Mouse (Mus musculus) lung, embryonic 15.5 days (tissue): ENCODE results near the gene Gm36079. TPM values are rescaled to one million over a fixed set of nuclear protein-coding genes. Genes with fewer than 3 reads are reported as not detected.
"Not testable (repeated sequence)": the region's sequence is repeated elsewhere in the genome, so short reads cannot be mapped to it uniquely, and the experiment has no call there.

Source experiments
- ATAC-seq: fragments of 200-750 bp; cut with Nextera tagmentation; 2 replicates; pipeline ENCODE4 v1.8.0; 2017; ENCODE audit warnings: moderate number of reproducible peaks, borderline replicate concordance; ENCODE audit not compliant: low FRiP score, low TSS enrichment; ENCODE audit errors: extremely low read depth
- H3K27ac ChIP-seq: fragments of 300-500 bp; sonication (generic); 2 replicates; pipeline ENCODE4 v1.5.1; 2015; ENCODE audit warnings: moderate library complexity, mild to moderate bottlenecking, inconsistent platforms
- H3K27me3 ChIP-seq: fragments of 300-500 bp; sonication (generic); 2 replicates; pipeline ENCODE4 v1.6.1; 2015; ENCODE audit warnings: inconsistent platforms
- H3K36me3 ChIP-seq: fragments of 300-500 bp; sonication (generic); 2 replicates; pipeline ENCODE4 v1.6.1; 2015; ENCODE audit warnings: inconsistent platforms
- H3K4me1 ChIP-seq: fragments of 300-500 bp; sonication (generic); 2 replicates; pipeline ENCODE4 v1.6.1; 2015; ENCODE audit warnings: inconsistent platforms
- H3K4me2 ChIP-seq: fragments of 300-500 bp; sonication (generic); 2 replicates; pipeline ENCODE4 v1.6.1; 2015; ENCODE audit warnings: inconsistent platforms, mild to moderate bottlenecking, moderate library complexity
- H3K4me3 ChIP-seq: fragments of 300-500 bp; sonication (generic); 2 replicates; pipeline ENCODE4 v1.5.1; 2015; ENCODE audit warnings: mild to moderate bottlenecking, inconsistent platforms
- H3K9ac ChIP-seq: fragments of 300-500 bp; sonication (generic); 2 replicates; pipeline ENCODE4 v1.6.1; 2015; ENCODE audit warnings: inconsistent platforms
- H3K9me3 ChIP-seq: fragments of 300-500 bp; sonication (generic); 2 replicates; pipeline ENCODE4 v1.6.1; 2016; ENCODE audit warnings: inconsistent platforms
- WGBS: fragments of 180-500 bp; shearing (Covaris S2); methylation state at CpG from one replicate; pipeline ENCODE4 v1.1.7; 2015; 5-methylcytosine and 5-hydroxymethylcytosine counted together
- polyA plus RNA-seq: library from polyadenylated mRNA; unstranded; fragments of >200 nt; fragmentation: Nextera tagmentation; extraction: Ambion mirVana; gene quantifications from 2 replicates; pipeline ENCODE4 v1.2.1, GENCODE M21; 2015

The Gm36079 gene
- polyA plus RNA-seq: not detected in 2 replicates

- 2% methylated on average over 6 of the region's 17 CpGs for WGBS
- not testable (repeated sequence) for H3K4me1 ChIP-seq, H3K36me3 ChIP-seq, ATAC-seq, H3K4me2 ChIP-seq, H3K27ac ChIP-seq, H3K4me3 ChIP-seq, H3K9ac ChIP-seq, H3K9me3 ChIP-seq
- peaks cover 22% of the 10 kb centered on the region for H3K27me3 ChIP-seq
Measured at GRCm38 (mm10) chr13:120026911-120027310, at the start of gene Gm36079. Gene Gm36079 (minus strand): TSS chr13:120027011.

- H3K4me1 ChIP-seq, H3K27me3 ChIP-seq, H3K4me2 ChIP-seq, H3K9ac ChIP-seq, H3K36me3 ChIP-seq, H3K9me3 ChIP-seq, ATAC-seq, H3K4me3 ChIP-seq, H3K27ac ChIP-seq: not testable (repeated sequence)
- no CpG with 5 or more reads among the region's 13 CpGs for WGBS
Measured at GRCm38 (mm10) chr13:120070878-120071277, 44.1 kb upstream of the Gm36079 start.

GRCm38 (mm10) chr13:120070012-120070598 lies 43.3 kb upstream of the Gm36079 start:
- H3K27ac ChIP-seq, H3K27me3 ChIP-seq, ATAC-seq, H3K9me3 ChIP-seq, H3K9ac ChIP-seq, H3K36me3 ChIP-seq, H3K4me1 ChIP-seq, H3K4me2 ChIP-seq, H3K4me3 ChIP-seq: not testable (repeated sequence)
- no CpG with 5 or more reads among the region's 12 CpGs for WGBS

- ATAC-seq: peak; percentile 65; the same call in 1 of the 2 replicates
- WGBS: no CpG with 5 or more reads among the region's 22 CpGs
Measured at GRCm38 (mm10) chr13:120063439-120064089, 36.8 kb upstream of the Gm36079 start.

GRCm38 (mm10) chr13:120062903-120063302 lies 36.1 kb upstream of the Gm36079 start:
- no CpG with 5 or more reads among the region's 4 CpGs for WGBS
- H3K4me3 ChIP-seq, H3K27ac ChIP-seq, H3K4me2 ChIP-seq, ATAC-seq, H3K9me3 ChIP-seq, H3K4me1 ChIP-seq, H3K36me3 ChIP-seq, H3K9ac ChIP-seq, H3K27me3 ChIP-seq: not testable (repeated sequence)

More at GRCm38 (mm10) chr13:120063439-120064089, 36.8 kb upstream of the Gm36079 start:
- not testable (repeated sequence) for H3K9ac ChIP-seq, H3K9me3 ChIP-seq, H3K27me3 ChIP-seq, H3K4me3 ChIP-seq, H3K36me3 ChIP-seq, H3K4me2 ChIP-seq, H3K27ac ChIP-seq, H3K4me1 ChIP-seq

GRCm38 (mm10) chr13:120052085-120052484 lies 25.3 kb upstream of the Gm36079 start, which contains the start of gene Gm21188:
Gene Gm21188 (minus strand): TSS chr13:120052194.
- H3K4me3 ChIP-seq, H3K4me2 ChIP-seq, H3K27ac ChIP-seq, ATAC-seq, H3K4me1 ChIP-seq, H3K36me3 ChIP-seq, H3K9ac ChIP-seq, H3K9me3 ChIP-seq, H3K27me3 ChIP-seq: not testable (repeated sequence)

GRCm38 (mm10) chr13:120048608-120049007 lies 21.8 kb upstream of the Gm36079 start:
- not testable (repeated sequence) for H3K9ac ChIP-seq, H3K9me3 ChIP-seq, H3K4me2 ChIP-seq, ATAC-seq, H3K27me3 ChIP-seq, H3K36me3 ChIP-seq, H3K4me3 ChIP-seq, H3K4me1 ChIP-seq, H3K27ac ChIP-seq
- no CpG with 5 or more reads among the region's 5 CpGs for WGBS

- H3K4me1 ChIP-seq, H3K4me3 ChIP-seq, H3K9ac ChIP-seq, H3K9me3 ChIP-seq, H3K36me3 ChIP-seq, H3K27ac ChIP-seq, H3K4me2 ChIP-seq, H3K27me3 ChIP-seq, ATAC-seq: not testable (repeated sequence)
- WGBS: no CpG with 5 or more reads among the region's 2 CpGs
Measured at GRCm38 (mm10) chr13:120048186-120048585, 21.4 kb upstream of the Gm36079 start.

- H3K9me3 ChIP-seq, H3K36me3 ChIP-seq, H3K27ac ChIP-seq, H3K4me3 ChIP-seq, H3K27me3 ChIP-seq, H3K4me2 ChIP-seq, H3K9ac ChIP-seq, H3K4me1 ChIP-seq: not testable (repeated sequence)
- ATAC-seq: peak; percentile 27; the same call in 1 of the 2 replicates
- 2% methylated on average over 10 of the region's 40 CpGs for WGBS
Measured at GRCm38 (mm10) chr13:120046422-120047209, 19.8 kb upstream of the Gm36079 start.

GRCm38 (mm10) chr13:120041145-120041544 lies 14.3 kb upstream of the Gm36079 start:
- H3K27me3 ChIP-seq: peaks cover 16% of the 10 kb centered on the region; the same call in 1 of the 2 replicates
- no CpG with 5 or more reads among the region's 1 CpGs for WGBS
- ATAC-seq, H3K4me2 ChIP-seq, H3K27ac ChIP-seq, H3K36me3 ChIP-seq, H3K9ac ChIP-seq, H3K9me3 ChIP-seq, H3K4me3 ChIP-seq, H3K4me1 ChIP-seq: not testable (repeated sequence)

GRCm38 (mm10) chr13:120037881-120038280 lies 11.1 kb upstream of the Gm36079 start:
- H3K9me3 ChIP-seq, ATAC-seq, H3K4me2 ChIP-seq, H3K4me3 ChIP-seq, H3K9ac ChIP-seq, H3K36me3 ChIP-seq, H3K27ac ChIP-seq, H3K4me1 ChIP-seq: not testable (repeated sequence)
- peaks cover 26% of the 10 kb centered on the region for H3K27me3 ChIP-seq
- 9% methylated on average over 6 of the region's 6 CpGs for WGBS

- H3K4me3 ChIP-seq, H3K4me2 ChIP-seq, H3K36me3 ChIP-seq, H3K9me3 ChIP-seq, H3K4me1 ChIP-seq, H3K27ac ChIP-seq, H3K9ac ChIP-seq, ATAC-seq: not testable (repeated sequence)
- H3K27me3 ChIP-seq: peaks cover 26% of the 10 kb centered on the region
- WGBS: 2% methylated on average over 23 of the region's 25 CpGs
Measured at GRCm38 (mm10) chr13:120036577-120037115, 9.8 kb upstream of the Gm36079 start.
